Mouse (Mus musculus): ENCODE data around the gene Mn1. TPM values are rescaled to one million over a fixed set of nuclear protein-coding genes. Genes with fewer than 3 reads are reported as not detected.

Mn1 gene
- total and polyA plus RNA-seq, 3 experiments = 5.5 to 23.9 (median 18.7) TPM

GRCm38 (mm10) chr5:111402651-111402996, 14.5 kb upstream of the Mn1 start:
- Histone ChIP-seq H3K9ac (ENCODE audit: low read depth, low read length) (no peak overlapping the region), H3K4me3 (no peak overlapping the region), H3K36me3 (ENCODE audit: control insufficient read depth, insufficient read depth, low read length) (no peaks in the 10 kb centered on the region), H3K79me2 (replicated peaks; ENCODE audit: control insufficient read depth, insufficient read depth, low read length) (no peaks in the 10 kb centered on the region), H3K27ac (no peak overlapping the region), H3K27me3 (ENCODE audit: control insufficient read depth, insufficient read depth, low read length) (no peaks in the 10 kb centered on the region), H3K4me1 (ENCODE audit: control insufficient read depth, insufficient read depth, low read length) (peaks cover 2% of the 10 kb centered on the region)
- peak in 1 of 2 experiments; percentile 45 for DNase-seq
- intact Hi-C loops (cut with DNase I) = no loop called here
- TF ChIP-seq POLR2A (IDR thresholded peaks at IDR 0.05; ENCODE audit: insufficient read depth, low read depth, low read length) (no peak), EP300 (IDR thresholded peaks at IDR 0.05; ENCODE audit: insufficient read depth, low read depth, low read length) (no peak), CTCF (IDR thresholded peaks at IDR 0.05) (no peak)
- WGBS = 70% methylated on average over 6 of the region's 6 CpGs

- Histone ChIP-seq H3K79me2 (replicated peaks; ENCODE audit: control insufficient read depth, insufficient read depth, low read length) (no peaks in the 10 kb centered on the region), H3K4me3 (no peak overlapping the region), H3K27ac (no peak overlapping the region), H3K36me3 (ENCODE audit: control insufficient read depth, insufficient read depth, low read length) (no peaks in the 10 kb centered on the region), H3K9ac (ENCODE audit: low read depth, low read length) (no peak overlapping the region), H3K27me3 (ENCODE audit: control insufficient read depth, insufficient read depth, low read length) (no peaks in the 10 kb centered on the region), H3K4me1 (ENCODE audit: control insufficient read depth, insufficient read depth, low read length) (peaks cover 2% of the 10 kb centered on the region)
- no peak for DNase-seq
- TF ChIP-seq CTCF (IDR thresholded peaks at IDR 0.05) (no peak), POLR2A (IDR thresholded peaks at IDR 0.05; ENCODE audit: insufficient read depth, low read depth, low read length) (no peak), EP300 (IDR thresholded peaks at IDR 0.05; ENCODE audit: insufficient read depth, low read depth, low read length) (no peak)
- 79% methylated on average over 6 of the region's 6 CpGs for WGBS
- intact Hi-C loops (cut with DNase I) = no loop called here
Observed at GRCm38 (mm10) chr5:111404721-111405120, 12.4 kb upstream of the Mn1 start.

- Histone ChIP-seq H3K4me3 (no peak overlapping the region), H3K27ac (no peak overlapping the region; the same call in 1 of the 2 replicates), H3K36me3 (ENCODE audit: control insufficient read depth, insufficient read depth, low read length) (no peaks in the 10 kb centered on the region), H3K4me1 (ENCODE audit: control insufficient read depth, insufficient read depth, low read length) (peaks cover 2% of the 10 kb centered on the region), H3K27me3 (ENCODE audit: control insufficient read depth, insufficient read depth, low read length) (no peaks in the 10 kb centered on the region), H3K79me2 (replicated peaks; ENCODE audit: control insufficient read depth, insufficient read depth, low read length) (no peaks in the 10 kb centered on the region), H3K9ac (ENCODE audit: low read depth, low read length) (no peak overlapping the region)
- WGBS = 43% methylated on average over 14 of the region's 14 CpGs
- TF ChIP-seq CTCF (IDR thresholded peaks at IDR 0.05) = no peak
- no peak for TF ChIP-seq EP300 (IDR thresholded peaks at IDR 0.05; ENCODE audit: insufficient read depth, low read depth, low read length)
- TF ChIP-seq POLR2A (IDR thresholded peaks at IDR 0.05; ENCODE audit: insufficient read depth, low read depth, low read length) = no peak
- peak; percentile 60 to 70 for DNase-seq
- intact Hi-C loops (cut with DNase I) = loop anchor here (1.0 kb wide), 1 partner anchor 746 kb away; no protein-coding TSS in a partner anchor
Observed at GRCm38 (mm10) chr5:111408470-111409105, 8.6 kb upstream of the Mn1 start.

- intact Hi-C loops (cut with DNase I) = loop anchor here (1.0 to 10.0 kb wide), 2 partner anchors 485 to 745 kb away; no protein-coding TSS in a partner anchor
- DNase-seq = peak in 1 of 2 experiments; percentile 30
- Histone ChIP-seq H3K36me3 (ENCODE audit: control insufficient read depth, insufficient read depth, low read length) (no peaks in the 10 kb centered on the region), H3K79me2 (replicated peaks; ENCODE audit: control insufficient read depth, insufficient read depth, low read length) (no peaks in the 10 kb centered on the region), H3K9ac (ENCODE audit: low read depth, low read length) (no peak overlapping the region), H3K27me3 (ENCODE audit: control insufficient read depth, insufficient read depth, low read length) (no peaks in the 10 kb centered on the region), H3K4me1 (ENCODE audit: control insufficient read depth, insufficient read depth, low read length) (peaks cover 2% of the 10 kb centered on the region), H3K4me3 (no peak overlapping the region), H3K27ac (no peak overlapping the region)
- 5% methylated on average over 1 of the region's 1 CpGs for WGBS
- peak; percentile 62 for TF ChIP-seq CTCF (IDR thresholded peaks at IDR 0.05)
- TF ChIP-seq POLR2A (IDR thresholded peaks at IDR 0.05; ENCODE audit: insufficient read depth, low read depth, low read length) = no peak
- TF ChIP-seq EP300 (IDR thresholded peaks at IDR 0.05; ENCODE audit: insufficient read depth, low read depth, low read length) = no peak
Observed at GRCm38 (mm10) chr5:111409412-111410044, 7.6 kb upstream of the Mn1 start.

- H3K79me2 ChIP-seq (replicated peaks; ENCODE audit: control insufficient read depth, insufficient read depth, low read length) = no peaks in the 10 kb centered on the region
- TF ChIP-seq POLR2A (IDR thresholded peaks at IDR 0.05; ENCODE audit: insufficient read depth, low read depth, low read length) (no peak), EP300 (IDR thresholded peaks at IDR 0.05; ENCODE audit: insufficient read depth, low read depth, low read length) (no peak), CTCF (IDR thresholded peaks at IDR 0.05) (no peak)
- no peak overlapping the region for H3K27ac ChIP-seq
- no peak overlapping the region for H3K4me3 ChIP-seq
- intact Hi-C loops (cut with DNase I) = loop anchor here (10.0 kb wide), 1 partner anchor 484 kb away; no protein-coding TSS in a partner anchor
- no peaks in the 10 kb centered on the region for H3K27me3 ChIP-seq (ENCODE audit: control insufficient read depth, insufficient read depth, low read length)
- no peak overlapping the region for H3K9ac ChIP-seq (ENCODE audit: low read depth, low read length)
- H3K4me1 ChIP-seq (ENCODE audit: control insufficient read depth, insufficient read depth, low read length) = peaks cover 2% of the 10 kb centered on the region
- no peaks in the 10 kb centered on the region for H3K36me3 ChIP-seq (ENCODE audit: control insufficient read depth, insufficient read depth, low read length)
- no peak for DNase-seq
- 49% methylated on average over 3 of the region's 3 CpGs for WGBS
Observed at GRCm38 (mm10) chr5:111410665-111411064, 6.5 kb upstream of the Mn1 start.

- no peak overlapping the region for H3K4me3 ChIP-seq
- H3K9ac ChIP-seq (ENCODE audit: low read depth, low read length) = no peak overlapping the region
- peaks cover 2% of the 10 kb centered on the region; the same call in 1 of the 2 replicates for H3K79me2 ChIP-seq (replicated peaks; ENCODE audit: control insufficient read depth, insufficient read depth, low read length)
- WGBS = 3% methylated on average over 5 of the region's 5 CpGs
- peak; percentile 78; the same call in 1 of the 2 replicates for TF ChIP-seq EP300 (IDR thresholded peaks at IDR 0.05; ENCODE audit: insufficient read depth, low read depth, low read length)
- TF ChIP-seq POLR2A (IDR thresholded peaks at IDR 0.05; ENCODE audit: insufficient read depth, low read depth, low read length) = no peak
- peak; percentile 90 for TF ChIP-seq CTCF (IDR thresholded peaks at IDR 0.05)
- H3K4me1 ChIP-seq (ENCODE audit: control insufficient read depth, insufficient read depth, low read length) = peaks cover 2% of the 10 kb centered on the region
- H3K27me3 ChIP-seq (ENCODE audit: control insufficient read depth, insufficient read depth, low read length) = no peaks in the 10 kb centered on the region
- intact Hi-C loops (cut with DNase I) = loop anchor here (1.0 to 10.0 kb wide), 3 partner anchors 158 to 481 kb away; no protein-coding TSS in a partner anchor
- H3K27ac ChIP-seq = no peak overlapping the region
- H3K36me3 ChIP-seq (ENCODE audit: control insufficient read depth, insufficient read depth, low read length) = no peaks in the 10 kb centered on the region
- DNase-seq = peak; percentile 80 to 87
Observed at GRCm38 (mm10) chr5:111414192-111414591, 3.0 kb upstream of the Mn1 start.

Measured in heart, adult 2 months (tissue).